Comparison of ENCODE assay signal across 8 mouse cellular contexts in genomic region chr1:90775477-90776241, GRCm38 (mm10).
A peak's percentile ranks its signal among the peaks of the same experiment; 100 is the strongest.
DNase-seq lines count a peak whose midpoint lies in the region; ATAC-seq and TF ChIP-seq lines count a peak whose summit lies in the region.

No protein-coding gene starts in this region.

- no peaks in the 10 kb centered on the region for H3K36me3 ChIP-seq in liver, embryonic 12.5 days
- no peaks in the 10 kb centered on the region for H3K36me3 ChIP-seq in liver, postnatal 0 days (replicated peaks; ENCODE audit: insufficient read depth, low read length)
- no peaks in the 10 kb centered on the region for H3K36me3 ChIP-seq in forebrain, embryonic 10.5 days (replicated peaks)
- H3K36me3 ChIP-seq in heart, embryonic 15.5 days: peaks cover 6% of the 10 kb centered on the region; the same call in 1 of the 2 replicates
- peaks cover 75% of the 10 kb centered on the region for H3K36me3 ChIP-seq in limb, embryonic 13.5 days
- no peaks in the 10 kb centered on the region for H3K36me3 ChIP-seq in neural tube, embryonic 15.5 days

- no peak for TF ChIP-seq CTCF in liver, postnatal 0 days (IDR thresholded peaks at IDR 0.05; ENCODE audit: low read depth)

- no peak for DNase-seq in liver, postnatal 0 days
- peak; percentile 44 for DNase-seq in forebrain, embryonic 10.5 days (ENCODE audit: extremely low spot score, low spot score)
- DNase-seq in layer of hippocampus, adult 9-10 months (ENCODE audit: low spot score): no peak
- DNase-seq in spleen, adult 12 weeks (ENCODE audit: low spot score): no peak

- H3K27me3 ChIP-seq in liver, embryonic 12.5 days (replicated peaks): no peaks in the 10 kb centered on the region
- no peaks in the 10 kb centered on the region for H3K27me3 ChIP-seq in liver, postnatal 0 days (ENCODE audit: insufficient read depth, low read length)
- H3K27me3 ChIP-seq in forebrain, embryonic 10.5 days (ENCODE audit: poor library complexity, severe bottlenecking): no peaks in the 10 kb centered on the region
- no peaks in the 10 kb centered on the region for H3K27me3 ChIP-seq in heart, embryonic 15.5 days
- no peaks in the 10 kb centered on the region for H3K27me3 ChIP-seq in limb, embryonic 13.5 days
- H3K27me3 ChIP-seq in neural tube, embryonic 15.5 days (replicated peaks): no peaks in the 10 kb centered on the region

- no peak overlapping the region for H3K4me3 ChIP-seq in liver, embryonic 12.5 days
- no peak overlapping the region for H3K4me3 ChIP-seq in liver, postnatal 0 days (ENCODE audit: low read depth, low read length)
- H3K4me3 ChIP-seq in forebrain, embryonic 10.5 days: no peak overlapping the region
- H3K4me3 ChIP-seq in heart, embryonic 15.5 days: no peak overlapping the region
- H3K4me3 ChIP-seq in limb, embryonic 13.5 days: no peak overlapping the region
- H3K4me3 ChIP-seq in neural tube, embryonic 15.5 days (replicated peaks): no peak overlapping the region

- no peak overlapping the region for H3K9ac ChIP-seq in liver, embryonic 12.5 days
- no peak overlapping the region for H3K9ac ChIP-seq in liver, postnatal 0 days (replicated peaks)
- no peak overlapping the region for H3K9ac ChIP-seq in heart, embryonic 15.5 days
- H3K9ac ChIP-seq in limb, embryonic 13.5 days: 0 out of 2 replicates have a peak overlapping the region, but pooled peaks have one; percentile 40
- H3K9ac ChIP-seq in neural tube, embryonic 15.5 days (replicated peaks): no peak overlapping the region

- H3K27ac ChIP-seq in liver, embryonic 12.5 days: no peak overlapping the region
- no peak overlapping the region for H3K27ac ChIP-seq in liver, postnatal 0 days (ENCODE audit: low read depth)
- H3K27ac ChIP-seq in forebrain, embryonic 10.5 days: peak overlapping the region; percentile 76
- 0 out of 2 replicates have a peak overlapping the region, but pooled peaks have one; percentile 40 for H3K27ac ChIP-seq in heart, embryonic 15.5 days
- peak overlapping the region; percentile 84 for H3K27ac ChIP-seq in limb, embryonic 13.5 days
- H3K27ac ChIP-seq in neural tube, embryonic 15.5 days (replicated peaks): peak overlapping the region; percentile 65

- no peak for TF ChIP-seq EP300 in liver, postnatal 0 days (IDR thresholded peaks at IDR 0.05; ENCODE audit: low read depth)

- no peaks in the 10 kb centered on the region for H3K4me1 ChIP-seq in liver, embryonic 12.5 days
- H3K4me1 ChIP-seq in liver, postnatal 0 days (ENCODE audit: insufficient read depth): no peaks in the 10 kb centered on the region
- H3K4me1 ChIP-seq in forebrain, embryonic 10.5 days: peaks cover 15% of the 10 kb centered on the region
- peaks cover 9% of the 10 kb centered on the region for H3K4me1 ChIP-seq in heart, embryonic 15.5 days (replicated peaks)
- peaks cover 24% of the 10 kb centered on the region for H3K4me1 ChIP-seq in limb, embryonic 13.5 days
- peaks cover 8% of the 10 kb centered on the region for H3K4me1 ChIP-seq in neural tube, embryonic 15.5 days

- peak; percentile 30; the same call in 1 of the 2 replicates for ATAC-seq in liver, embryonic 12.5 days
- ATAC-seq in liver, postnatal 0 days: no peak
- peak; percentile 62 for ATAC-seq in heart, embryonic 15.5 days (replicated peaks; ENCODE audit: insufficient number of reproducible peaks, insufficient read depth, low FRiP score, low read depth)
- peak; percentile 96 for ATAC-seq in limb, embryonic 13.5 days (ENCODE audit: low FRiP score, low read depth)
- ATAC-seq in neural tube, embryonic 15.5 days (ENCODE audit: low FRiP score): peak; percentile 93

- 24% methylated on average over 10 of the region's 10 CpGs for WGBS in liver, embryonic 12.5 days (ENCODE audit: insufficient replicate concordance)
- 36% methylated on average over 10 of the region's 10 CpGs for WGBS in liver, postnatal 0 days (ENCODE audit: insufficient replicate concordance)
- 15% methylated on average over 10 of the region's 10 CpGs for WGBS in forebrain, embryonic 10.5 days
- WGBS in heart, embryonic 15.5 days: 22% methylated on average over 10 of the region's 10 CpGs
- WGBS in limb, embryonic 13.5 days: 7% methylated on average over 10 of the region's 10 CpGs
- WGBS in neural tube, embryonic 15.5 days: 10% methylated on average over 10 of the region's 10 CpGs

- no peaks in the 10 kb centered on the region for H3K9me3 ChIP-seq in liver, embryonic 12.5 days (replicated peaks)
- H3K9me3 ChIP-seq in liver, postnatal 0 days (ENCODE audit: low read length): no peaks in the 10 kb centered on the region
- no peaks in the 10 kb centered on the region for H3K9me3 ChIP-seq in forebrain, embryonic 10.5 days
- no peaks in the 10 kb centered on the region for H3K9me3 ChIP-seq in heart, embryonic 15.5 days (replicated peaks)
- H3K9me3 ChIP-seq in limb, embryonic 13.5 days: no peaks in the 10 kb centered on the region
- H3K9me3 ChIP-seq in neural tube, embryonic 15.5 days (replicated peaks): no peaks in the 10 kb centered on the region

- H3K4me2 ChIP-seq in liver, embryonic 12.5 days: no peak overlapping the region
- H3K4me2 ChIP-seq in liver, postnatal 0 days (ENCODE audit: low read depth, low read length): no peak overlapping the region
- no peak overlapping the region for H3K4me2 ChIP-seq in heart, embryonic 15.5 days
- H3K4me2 ChIP-seq in limb, embryonic 13.5 days (replicated peaks): peak overlapping the region; percentile 40
- H3K4me2 ChIP-seq in neural tube, embryonic 15.5 days: peak overlapping the region; percentile 25; the same call in 1 of the 2 replicates

Comparison
In these comparisons a context has a peak if more than half of its experiments do, and no peak if none do; other contexts are left out.
1. H3K27ac ChIP-seq: peak in forebrain, embryonic 10.5 days (single experiment), heart, embryonic 15.5 days (single experiment), limb, embryonic 13.5 days (single experiment) and neural tube, embryonic 15.5 days (single experiment); none in liver, embryonic 12.5 days (single experiment) and liver, postnatal 0 days (single experiment).
2. H3K4me2 ChIP-seq: peak in limb, embryonic 13.5 days (single experiment) and neural tube, embryonic 15.5 days (single experiment); none in liver, embryonic 12.5 days (single experiment), liver, postnatal 0 days (single experiment) and heart, embryonic 15.5 days (single experiment).